Mouse (Mus musculus) forebrain, embryonic 15.5 days (tissue): ENCODE measurements around the gene H3f3b. TPM values are rescaled to one million over a fixed set of nuclear protein-coding genes. Genes with fewer than 3 reads are reported as not detected.

Experiments
- ATAC-seq: fragments of 200-750 bp; cut with Nextera tagmentation; replicated peaks from 2 replicates; pipeline ENCODE4 v1.8.0; 2017; ENCODE audit warnings: mild to moderate bottlenecking, moderate TSS enrichment, moderate library complexity
- H3K27ac ChIP-seq: fragments of 300-500 bp; sonication (generic); replicated peaks from 2 replicates; pipeline ENCODE4 v1.5.1; 2015; ENCODE audit warnings: mild to moderate bottlenecking, inconsistent platforms
- H3K27me3 ChIP-seq: fragments of 300-500 bp; sonication (generic); 2 replicates; pipeline ENCODE4 v1.6.1; 2015; ENCODE audit warnings: inconsistent platforms
- H3K36me3 ChIP-seq: fragments of 300-500 bp; sonication (generic); 2 replicates; pipeline ENCODE4 v1.6.1; 2015; ENCODE audit warnings: mild to moderate bottlenecking, inconsistent platforms
- H3K4me1 ChIP-seq: fragments of 300-500 bp; sonication (generic); 2 replicates; pipeline ENCODE4 v1.6.1; 2015; ENCODE audit warnings: inconsistent platforms
- H3K4me2 ChIP-seq: fragments of 300-500 bp; sonication (generic); replicated peaks from 2 replicates; pipeline ENCODE4 v1.6.1; 2015; ENCODE audit warnings: mild to moderate bottlenecking, inconsistent platforms
- H3K4me3 ChIP-seq: fragments of 300-500 bp; sonication (generic); 2 replicates; pipeline ENCODE4 v1.5.1; 2015; ENCODE audit warnings: mild to moderate bottlenecking, inconsistent platforms
- H3K9ac ChIP-seq: fragments of 300-500 bp; sonication (generic); replicated peaks from 2 replicates; pipeline ENCODE4 v1.6.1; 2015; ENCODE audit warnings: mild to moderate bottlenecking, inconsistent platforms
- H3K9me3 ChIP-seq: fragments of 300-500 bp; sonication (generic); 2 replicates; pipeline ENCODE4 v1.6.1; 2016; ENCODE audit warnings: inconsistent platforms
- WGBS: fragments of 180-500 bp; shearing (Covaris S2); methylation state at CpG from one replicate; pipeline ENCODE4 v1.1.7; 2015; ENCODE audit warnings: mixed read lengths; 5-methylcytosine and 5-hydroxymethylcytosine counted together
- polyA plus RNA-seq: library from polyadenylated mRNA; unstranded; fragments of >200 nt; fragmentation: Nextera tagmentation; extraction: Ambion mirVana; gene quantifications from 2 replicates; pipeline ENCODE4 v1.2.1, GENCODE M21; 2015

H3f3b gene
- 2,534 and 2,591 TPM in 2 replicates for polyA plus RNA-seq

DNA sequence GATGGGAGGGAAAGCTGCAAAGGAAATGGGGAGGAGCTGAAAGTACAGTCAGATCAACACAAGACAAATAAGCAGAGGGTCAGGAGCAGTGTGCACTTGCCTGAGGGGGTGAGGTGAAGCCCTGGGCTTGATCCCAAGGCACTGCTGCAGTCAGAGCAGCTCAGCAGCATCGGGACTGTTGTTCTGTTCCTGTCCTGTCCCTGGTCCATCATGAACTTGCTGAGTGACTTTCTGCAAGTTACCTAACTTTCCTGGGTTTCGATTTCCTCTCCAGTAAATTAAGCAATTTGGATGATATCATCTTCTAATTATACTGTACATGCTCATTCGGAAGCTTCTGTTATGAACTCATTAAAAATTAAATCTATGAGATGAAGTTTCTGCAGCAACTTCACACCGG, at the start of gene H3f3b:
Gene H3f3b, minus strand, starts transcription at position 207 of the 400 bp plus-strand sequence.
- Histone ChIP-seq H3K9ac (no peak within 1 kb of the TSS), H3K27me3 (no peaks in the 10 kb centered on the region), H3K27ac (no peak within 1 kb of the TSS), H3K9me3 (no peaks in the 10 kb centered on the region), H3K4me3 (no peak within 1 kb of the TSS), H3K4me2 (no peak within 1 kb of the TSS), H3K4me1 (peaks cover 25% of the 10 kb centered on the region), H3K36me3 (no peaks in the 10 kb centered on the region)
- no peak for ATAC-seq
- 84% methylated on average over 4 of the region's 4 CpGs for WGBS

GRCm38 (mm10) chr11:116076836-116077235, 49.1 kb upstream of the H3f3b start:
- Histone ChIP-seq H3K27ac (no peak overlapping the region), H3K4me2 (no peak overlapping the region), H3K9me3 (no peaks in the 10 kb centered on the region), H3K9ac (no peak overlapping the region), H3K4me3 (no peak overlapping the region), H3K36me3 (peaks cover 28% of the 10 kb centered on the region), H3K27me3 (no peaks in the 10 kb centered on the region), H3K4me1 (peaks cover 7% of the 10 kb centered on the region; the same call in 1 of the 2 replicates)
- WGBS, result 92% methylated on average over 7 of the region's 7 CpGs
- no peak for ATAC-seq

DNA sequence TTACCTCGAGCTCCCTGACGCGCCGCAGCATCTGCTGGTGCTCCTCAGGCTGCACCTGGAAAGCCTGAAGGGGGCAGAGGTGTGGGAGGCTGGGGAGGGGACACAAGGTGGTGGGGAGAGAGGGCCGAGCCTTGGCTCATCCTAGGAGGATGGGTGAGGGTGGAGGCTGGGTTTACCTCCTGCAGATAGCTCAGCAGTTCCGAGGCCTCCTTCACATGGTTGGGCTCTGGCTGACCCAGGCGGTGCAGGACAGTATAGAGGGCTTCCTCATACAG, 48.4 kb upstream of the H3f3b start:
- Histone ChIP-seq H3K4me2 (no peak overlapping the region), H3K4me1 (peaks cover 7% of the 10 kb centered on the region; the same call in 1 of the 2 replicates), H3K27ac (no peak overlapping the region), H3K4me3 (no peak overlapping the region), H3K36me3 (peaks cover 22% of the 10 kb centered on the region), H3K9ac (no peak overlapping the region), H3K27me3 (no peaks in the 10 kb centered on the region), H3K9me3 (no peaks in the 10 kb centered on the region)
- ATAC-seq, result no peak
- WGBS, result 73% methylated on average over 7 of the region's 7 CpGs

DNA sequence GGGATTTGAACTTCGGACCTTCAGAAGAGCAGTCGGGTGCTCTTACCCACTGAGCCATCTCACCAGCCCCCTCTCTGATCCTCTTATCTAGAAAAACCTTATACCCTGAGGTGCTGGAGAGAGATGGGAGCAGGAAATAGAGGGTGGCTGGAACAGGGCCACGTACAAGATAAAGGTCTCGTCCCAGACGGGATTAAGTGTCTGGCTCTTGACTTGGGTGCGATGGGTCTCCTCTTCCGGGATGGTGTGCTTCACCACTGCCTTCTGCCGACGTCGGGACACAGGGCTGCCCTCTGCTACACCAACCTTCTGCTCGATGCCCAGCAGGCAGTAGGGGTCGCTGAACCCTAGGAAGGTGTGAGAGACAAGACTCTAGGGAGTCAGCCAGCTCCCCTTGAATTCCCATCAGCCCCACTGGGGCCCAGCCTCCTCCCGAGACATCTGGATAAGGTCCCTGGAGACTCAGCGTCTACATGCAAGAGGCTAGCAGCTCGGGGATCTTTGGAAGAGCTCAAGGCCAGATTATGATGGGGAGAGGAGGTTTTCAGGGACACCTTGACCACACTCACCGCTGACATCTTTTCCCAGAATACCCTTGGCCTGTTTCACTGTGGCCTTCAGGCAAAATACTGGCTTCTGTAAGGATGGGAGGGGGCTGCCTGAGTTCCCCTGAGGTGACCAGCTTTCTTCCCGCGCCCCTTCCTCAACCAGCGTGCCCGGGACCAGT, 47.9 kb upstream of the H3f3b start:
- no peak for ATAC-seq
- H3K27ac ChIP-seq, result no peak overlapping the region
- no peaks in the 10 kb centered on the region for H3K27me3 ChIP-seq
- WGBS, result 55% methylated on average over 20 of the region's 20 CpGs
- H3K9ac ChIP-seq, result no peak overlapping the region
- no peaks in the 10 kb centered on the region for H3K9me3 ChIP-seq
- H3K4me3 ChIP-seq, result no peak overlapping the region
- peaks cover 17% of the 10 kb centered on the region for H3K36me3 ChIP-seq
- peaks cover 7% of the 10 kb centered on the region; the same call in 1 of the 2 replicates for H3K4me1 ChIP-seq
- no peak overlapping the region for H3K4me2 ChIP-seq

DNA sequence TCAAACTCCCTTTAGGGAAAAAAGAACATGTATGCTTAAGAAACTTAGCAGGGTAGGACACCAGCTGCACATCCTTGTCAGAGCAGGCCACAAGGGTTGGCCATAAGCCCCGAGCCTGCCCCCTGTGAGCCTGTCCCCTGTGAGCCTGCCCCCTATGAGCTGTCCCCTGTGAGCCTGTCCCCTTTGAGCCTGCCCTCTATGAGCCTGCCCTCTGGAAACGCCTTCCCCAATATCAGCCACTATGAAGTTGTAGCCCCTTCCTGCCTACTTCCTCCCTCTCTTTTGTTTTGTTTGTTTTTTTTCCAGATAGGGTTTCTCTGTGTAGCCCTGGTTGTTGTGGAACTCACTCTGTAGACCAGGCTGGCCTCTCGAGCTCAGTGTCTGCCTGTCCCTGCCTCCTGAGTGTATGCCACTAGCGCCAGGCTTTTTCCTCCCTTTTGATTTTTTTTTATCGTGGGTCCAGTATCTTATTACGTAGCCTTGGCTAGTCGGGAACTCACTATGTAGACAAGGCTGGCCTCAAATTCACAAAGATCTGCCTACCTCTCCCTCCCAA, 46.8 kb upstream of the H3f3b start:
- Histone ChIP-seq H3K4me3 (no peak overlapping the region), H3K36me3 (peaks cover 6% of the 10 kb centered on the region), H3K4me2 (no peak overlapping the region), H3K4me1 (peaks cover 7% of the 10 kb centered on the region; the same call in 1 of the 2 replicates), H3K9ac (no peak overlapping the region), H3K9me3 (no peaks in the 10 kb centered on the region), H3K27me3 (no peaks in the 10 kb centered on the region), H3K27ac (no peak overlapping the region)
- 71% methylated on average over 7 of the region's 7 CpGs for WGBS
- no peak for ATAC-seq

DNA sequence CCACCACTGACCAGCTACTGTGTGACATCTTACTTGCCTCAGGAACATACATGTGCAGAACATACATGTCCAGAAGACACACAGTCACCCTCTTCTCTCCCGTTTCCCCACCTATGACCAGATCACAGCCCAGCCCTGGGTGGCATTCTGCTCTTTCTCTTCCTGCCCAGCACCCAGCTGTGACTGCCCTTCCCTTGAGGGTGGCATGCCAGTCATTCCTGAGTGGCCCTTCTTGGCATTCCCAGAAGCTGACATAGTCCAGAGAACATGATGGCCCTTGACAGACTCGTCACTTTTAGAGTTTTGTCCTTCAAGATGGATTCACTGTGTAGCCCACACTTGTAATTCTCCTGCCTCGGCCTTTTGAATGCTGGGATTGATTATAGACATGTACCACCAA, 44.8 kb upstream of the H3f3b start:
- H3K9ac ChIP-seq, result no peak overlapping the region
- H3K27me3 ChIP-seq, result no peaks in the 10 kb centered on the region
- H3K27ac ChIP-seq, result no peak overlapping the region
- H3K4me3 ChIP-seq, result no peak overlapping the region
- H3K4me1 ChIP-seq, result no peaks in the 10 kb centered on the region
- 89% methylated on average over 3 of the region's 3 CpGs for WGBS
- H3K9me3 ChIP-seq, result no peaks in the 10 kb centered on the region
- H3K4me2 ChIP-seq, result no peak overlapping the region
- no peak for ATAC-seq
- no peaks in the 10 kb centered on the region for H3K36me3 ChIP-seq

GRCm38 (mm10) chr11:116071510-116071909, 43.7 kb upstream of the H3f3b start:
- Histone ChIP-seq H3K4me3 (no peak overlapping the region), H3K27me3 (no peaks in the 10 kb centered on the region), H3K9ac (no peak overlapping the region), H3K27ac (no peak overlapping the region), H3K4me1 (no peaks in the 10 kb centered on the region), H3K9me3 (no peaks in the 10 kb centered on the region), H3K4me2 (no peak overlapping the region), H3K36me3 (no peaks in the 10 kb centered on the region)
- 71% methylated on average over 5 of the region's 5 CpGs for WGBS
- no peak for ATAC-seq

GRCm38 (mm10) chr11:116065345-116065744, 37.6 kb upstream of the H3f3b start:
- H3K9ac ChIP-seq, result no peak overlapping the region
- H3K27me3 ChIP-seq, result no peaks in the 10 kb centered on the region
- 88% methylated on average over 12 of the region's 12 CpGs for WGBS
- H3K4me2 ChIP-seq, result no peak overlapping the region
- H3K36me3 ChIP-seq, result peaks cover 6% of the 10 kb centered on the region
- no peak overlapping the region for H3K4me3 ChIP-seq
- no peak overlapping the region for H3K27ac ChIP-seq
- no peak for ATAC-seq
- no peaks in the 10 kb centered on the region for H3K9me3 ChIP-seq
- no peaks in the 10 kb centered on the region for H3K4me1 ChIP-seq

GRCm38 (mm10) chr11:116064187-116064867, 36.6 kb upstream of the H3f3b start:
- H3K4me2 ChIP-seq, result no peak overlapping the region
- H3K27me3 ChIP-seq, result no peaks in the 10 kb centered on the region
- no peaks in the 10 kb centered on the region for H3K9me3 ChIP-seq
- no peaks in the 10 kb centered on the region for H3K4me1 ChIP-seq
- no peak overlapping the region for H3K27ac ChIP-seq
- no peak overlapping the region for H3K4me3 ChIP-seq
- H3K9ac ChIP-seq, result no peak overlapping the region
- WGBS, result 62% methylated on average over 23 of the region's 23 CpGs
- ATAC-seq, result no peak
- peaks cover 17% of the 10 kb centered on the region for H3K36me3 ChIP-seq

DNA sequence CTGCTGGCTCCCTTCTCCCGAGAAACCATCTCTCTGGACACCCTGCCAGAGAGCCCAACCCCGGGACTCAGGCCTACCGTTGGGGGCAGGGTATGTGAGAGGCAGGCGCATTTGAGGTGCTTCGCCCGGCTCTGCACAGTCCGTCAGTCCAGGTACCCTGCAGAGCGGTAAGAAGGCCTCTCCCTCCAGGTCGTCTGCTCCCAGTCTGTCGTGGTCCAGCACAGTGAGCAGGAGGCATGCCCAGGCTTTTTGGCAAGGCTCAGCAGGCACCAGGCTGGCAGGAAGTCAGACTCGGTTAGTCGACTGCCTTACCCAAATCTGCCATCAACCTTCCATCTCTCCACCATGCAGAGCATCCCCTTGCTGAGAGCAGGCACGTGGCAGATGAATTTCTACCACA, 35.8 kb upstream of the H3f3b start:
- H3K9ac ChIP-seq, result no peak overlapping the region
- WGBS, result 57% methylated on average over 13 of the region's 13 CpGs
- H3K4me3 ChIP-seq, result no peak overlapping the region
- peaks cover 23% of the 10 kb centered on the region for H3K36me3 ChIP-seq
- no peak overlapping the region for H3K4me2 ChIP-seq
- ATAC-seq, result 0 out of 2 replicates have a peak, but pooled peaks have one; percentile 17
- H3K9me3 ChIP-seq, result no peaks in the 10 kb centered on the region
- no peaks in the 10 kb centered on the region for H3K4me1 ChIP-seq
- H3K27ac ChIP-seq, result peak overlapping the region; percentile 27; the same call in 1 of the 2 replicates
- H3K27me3 ChIP-seq, result no peaks in the 10 kb centered on the region

- Histone ChIP-seq H3K27me3 (no peaks in the 10 kb centered on the region), H3K4me3 (no peak overlapping the region), H3K9me3 (no peaks in the 10 kb centered on the region), H3K9ac (no peak overlapping the region), H3K36me3 (peaks cover 33% of the 10 kb centered on the region), H3K4me1 (no peaks in the 10 kb centered on the region), H3K27ac (no peak overlapping the region), H3K4me2 (no peak overlapping the region)
- WGBS, result 27% methylated on average over 8 of the region's 8 CpGs
- no peak for ATAC-seq
Observed at GRCm38 (mm10) chr11:116062521-116062920, 34.8 kb upstream of the H3f3b start.

DNA sequence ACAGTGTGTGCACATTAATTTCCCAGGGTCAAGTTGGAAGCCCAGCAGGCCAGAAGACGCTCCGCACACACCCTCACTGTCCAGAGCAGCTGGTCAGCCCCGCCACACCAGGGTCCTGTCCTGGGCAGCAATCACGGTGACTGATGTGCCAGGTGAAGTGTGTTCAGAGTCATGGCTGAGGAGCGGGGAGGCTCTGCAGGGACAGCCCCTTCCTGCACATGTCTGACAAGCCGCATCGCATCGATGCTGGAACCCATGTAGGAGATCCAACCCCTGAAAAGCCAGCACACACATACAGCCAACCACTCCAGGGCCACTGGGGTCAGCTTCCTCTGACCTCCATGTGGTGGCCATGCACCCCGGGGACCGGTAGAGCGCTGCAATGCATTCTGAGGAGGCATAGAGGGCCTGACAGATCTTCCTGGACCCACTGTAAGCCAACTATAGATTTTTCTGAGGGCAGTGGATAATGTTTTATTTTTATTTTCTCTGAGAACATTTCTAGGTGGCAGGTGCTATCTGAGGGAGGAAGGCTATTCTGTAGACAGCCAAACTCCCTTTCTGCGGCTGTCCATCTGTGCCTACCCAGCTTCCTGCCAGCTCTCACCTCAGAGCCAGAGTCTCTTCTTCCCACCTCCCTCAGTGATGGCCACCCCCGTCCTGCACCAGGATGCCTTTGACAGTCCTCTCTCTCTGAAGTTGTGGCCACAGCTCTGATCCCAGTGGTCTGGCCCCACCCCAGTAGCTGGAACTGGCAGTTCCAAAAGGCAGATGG, 34.1 kb upstream of the H3f3b start:
- no peaks in the 10 kb centered on the region for H3K4me1 ChIP-seq
- no peaks in the 10 kb centered on the region for H3K9me3 ChIP-seq
- H3K9ac ChIP-seq, result no peak overlapping the region
- H3K4me3 ChIP-seq, result no peak overlapping the region
- H3K27me3 ChIP-seq, result no peaks in the 10 kb centered on the region
- WGBS, result 93% methylated on average over 13 of the region's 13 CpGs
- no peak overlapping the region for H3K27ac ChIP-seq
- H3K36me3 ChIP-seq, result peaks cover 40% of the 10 kb centered on the region
- no peak overlapping the region for H3K4me2 ChIP-seq
- ATAC-seq, result no peak
